Mouse (Mus musculus) inflammation-experienced regulatory T-cells (primary cell): ENCODE results near the gene Usp36. TPM values are rescaled to one million over a fixed set of nuclear protein-coding genes. Genes with fewer than 3 reads are reported as not detected.

ENCODE experiments used
- polyA plus RNA-seq, 2 experiments: library from polyadenylated mRNA; unstranded; fragments of 100-300 nt; shearing (Covaris generic); gene quantifications; one replicate each; pipeline ENCODE4 v1.2.1; 2017

The Usp36 gene
- polyA plus RNA-seq = 10 to 100 TPM; 25.1 to 44.2 TPM

GRCm38 (mm10) chr11:118289999-118290889 lies at the start of gene Usp36:
Gene Usp36 (minus strand): TSS chr11:118290244.

DNA sequence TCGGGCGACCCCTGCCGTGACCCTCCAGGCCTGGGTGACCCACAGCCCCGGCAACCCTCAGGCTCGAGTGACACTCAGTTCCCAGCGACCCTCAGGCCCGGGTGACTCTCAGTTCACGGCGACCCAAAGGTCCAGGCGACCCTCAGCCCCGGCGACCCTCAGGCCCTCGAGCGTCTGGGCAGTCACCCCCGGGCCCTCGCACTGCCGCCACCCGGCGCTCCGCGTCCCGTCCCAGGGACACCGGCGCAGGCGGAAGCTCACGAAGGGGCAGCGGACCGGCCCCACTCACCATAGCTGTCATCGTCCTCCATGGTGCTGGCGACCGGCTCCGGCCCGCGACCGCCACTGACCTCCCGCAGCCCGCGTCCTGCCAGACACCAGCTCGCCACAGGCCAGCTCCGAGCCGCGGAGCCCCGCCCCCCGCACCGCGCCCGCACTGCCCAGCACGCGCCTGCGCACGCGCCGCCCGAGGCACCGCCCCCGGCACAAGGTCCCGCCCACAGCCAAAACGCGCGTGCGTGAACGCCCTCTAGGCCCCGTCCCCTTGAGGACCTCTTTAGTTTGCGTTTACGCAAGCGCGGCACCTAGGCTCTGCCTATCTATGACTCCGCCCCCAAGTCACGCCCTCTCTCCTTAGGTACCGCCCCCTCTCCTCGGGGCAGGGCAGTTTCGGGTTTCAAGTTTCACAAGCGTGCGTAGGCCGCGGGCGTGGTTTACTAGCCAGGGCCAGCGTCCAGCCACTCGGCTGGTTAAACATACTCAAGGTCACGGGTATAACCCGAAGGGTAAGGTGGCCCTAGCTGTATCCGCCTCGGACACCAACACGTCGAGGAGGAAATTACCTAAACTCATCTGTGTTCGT lies 41.7 kb downstream of the Usp36 start, which contains the start of gene Cyth1:
Gene Cyth1, minus strand, starts transcription at position 443 of the 862 bp plus-strand sequence.

Other genes starting within 250 kb of the Usp36 start
- gene Dnah17, start 159.6 kb downstream of the Usp36 start, polyA plus RNA-seq = under 1 TPM; 0.43 to 0.86 TPM
- gene Cyth1, start 41.7 kb downstream of the Usp36 start, polyA plus RNA-seq = 100 to 1,000 TPM; 226 to 241 TPM
- under 1 TPM in 1 of 2 experiments, not detected in 1; 0.53 TPM for gene Cep295nl, start 52.3 kb upstream of the Usp36 start, polyA plus RNA-seq
- 100 to 1,000 TPM in 1 of 2 experiments, 10 to 100 TPM in 1; 79.6 to 122 TPM for gene Timp2, start 65.5 kb upstream of the Usp36 start, polyA plus RNA-seq
- gene Lgals3bp, start 111.8 kb upstream of the Usp36 start, polyA plus RNA-seq = 100 to 1,000 TPM; 123 to 137 TPM
- gene Cant1, start 128.8 kb upstream of the Usp36 start, polyA plus RNA-seq = 10 to 100 TPM; 44.4 to 46.1 TPM
- 1 to 10 TPM in 1 of 2 experiments, under 1 TPM in 1; 0.76 to 6.0 TPM for gene C1qtnf1, start 138.0 kb upstream of the Usp36 start, polyA plus RNA-seq
- 10 to 100 TPM; 15.3 to 17.3 TPM for gene Engase, start 186.6 kb upstream of the Usp36 start, polyA plus RNA-seq